Mouse (Mus musculus) lung, embryonic 16.5 days (tissue): ENCODE measurements around the gene Tspan3. TPM values are rescaled to one million over a fixed set of nuclear protein-coding genes. Genes with fewer than 3 reads are reported as not detected.
A peak's percentile ranks its signal among the peaks of the same experiment; 100 is the strongest.

Source experiments
- ATAC-seq: fragments of 200-750 bp; cut with Nextera tagmentation; 2 replicates; pipeline ENCODE4 v1.8.0; 2017; ENCODE audit warnings: low read depth, mild to moderate bottlenecking, moderate library complexity
- H3K27ac ChIP-seq: fragments of 300-500 bp; sonication (generic); 2 replicates; pipeline ENCODE4 v1.5.1; 2014; ENCODE audit warnings: mild to moderate bottlenecking, control low read depth, low read length
- H3K27me3 ChIP-seq: fragments of 300-500 bp; sonication (generic); 2 replicates; pipeline ENCODE4 v1.6.1; 2014; ENCODE audit warnings: low read depth, low read length, mixed read lengths; ENCODE audit not compliant: control insufficient read depth, insufficient read depth
- H3K36me3 ChIP-seq: fragments of 300-500 bp; sonication (generic); 2 replicates; pipeline ENCODE4 v1.6.1; 2014; ENCODE audit warnings: low read length; ENCODE audit not compliant: control insufficient read depth, insufficient read depth
- H3K4me1 ChIP-seq: fragments of 300-500 bp; sonication (generic); replicated peaks from 2 replicates; pipeline ENCODE4 v1.6.1; 2014; ENCODE audit warnings: low read length, mixed read lengths; ENCODE audit not compliant: control insufficient read depth, insufficient read depth
- H3K4me2 ChIP-seq: fragments of 300-500 bp; sonication (generic); 2 replicates; pipeline ENCODE4 v1.6.1; 2014; ENCODE audit warnings: low read depth, low read length, control low read depth
- H3K4me3 ChIP-seq: fragments of 300-500 bp; sonication (generic); 2 replicates; pipeline ENCODE4 v1.5.1; 2014; ENCODE audit warnings: mild to moderate bottlenecking, low read length, control low read depth
- H3K9ac ChIP-seq: fragments of 300-500 bp; sonication (generic); 2 replicates; pipeline ENCODE4 v1.6.1; 2014; ENCODE audit warnings: low read length, control low read depth
- H3K9me3 ChIP-seq: fragments of 300-500 bp; sonication (generic); 2 replicates; pipeline ENCODE4 v1.6.1; 2016; ENCODE audit warnings: low read length; ENCODE audit not compliant: control insufficient read depth
- whole genome bisulfite sequencing: fragments of 180-500 bp; shearing (Covaris S2); extraction: QIAGEN DNeasy Blood & Tissue Kit; methylation state at CpG from one replicate; pipeline ENCODE4 v1.1.7; 2014; 5-methylcytosine and 5-hydroxymethylcytosine counted together
- polyA plus RNA-seq: library from polyadenylated mRNA; unstranded; fragments of >200 nt; fragmentation: Nextera tagmentation; extraction: Ambion mirVana; gene quantifications from 2 replicates; pipeline ENCODE4 v1.2.1, GENCODE M21; 2015

The Tspan3 gene
- polyA plus RNA-seq, 1 experiment from 2014 or later: 422 TPM

DNA sequence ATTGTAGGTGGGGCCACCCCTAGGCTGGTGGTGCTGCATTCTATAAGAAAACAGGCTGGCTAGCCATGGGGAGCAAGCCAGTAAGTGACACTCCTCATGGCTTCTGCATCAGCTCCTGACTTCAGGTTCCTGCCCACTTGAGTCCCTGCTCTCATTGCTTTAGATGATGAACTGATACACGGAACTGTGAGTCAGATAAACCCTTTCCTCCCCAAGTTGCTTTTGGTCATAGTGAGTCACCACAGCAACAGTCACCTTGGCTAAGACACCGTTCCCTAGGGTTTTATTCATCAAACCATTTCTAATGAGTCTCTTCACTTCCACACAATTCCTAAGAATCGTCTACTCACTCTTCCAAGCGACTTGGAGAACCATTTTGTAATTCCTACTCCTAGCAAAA lies 31.6 kb upstream of the Tspan3 start:
- WGBS: 76% methylated on average over 4 of the region's 4 CpGs
- Histone ChIP-seq H3K4me1 (peaks cover 8% of the 10 kb centered on the region), H3K27ac (no peak overlapping the region), H3K27me3 (no peaks in the 10 kb centered on the region), H3K9ac (no peak overlapping the region), H3K36me3 (no peaks in the 10 kb centered on the region), H3K4me2 (no peak overlapping the region), H3K9me3 (no peaks in the 10 kb centered on the region), H3K4me3 (no peak overlapping the region)
- no peak for ATAC-seq

DNA sequence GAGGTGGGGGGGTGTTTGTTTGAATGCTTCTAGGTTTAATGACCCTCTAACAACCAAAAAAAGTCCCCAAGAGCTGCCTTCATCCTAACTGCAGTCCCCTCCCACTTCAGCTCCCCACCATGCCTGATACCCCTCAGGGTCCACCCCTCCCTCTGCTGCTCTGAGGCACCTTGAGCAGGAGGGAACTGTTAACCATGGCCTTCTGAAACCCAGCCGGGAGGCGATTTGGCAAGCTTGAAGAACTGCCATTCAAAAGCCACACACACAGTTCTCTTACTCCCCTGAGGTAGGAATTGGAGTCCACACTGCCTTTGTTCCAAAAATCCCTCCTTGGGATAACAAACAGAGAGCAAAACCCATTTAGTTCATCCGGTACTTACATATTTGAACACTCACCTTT lies 29.9 kb upstream of the Tspan3 start:
- no peaks in the 10 kb centered on the region for H3K27me3 ChIP-seq
- no peak overlapping the region for H3K4me2 ChIP-seq
- no peaks in the 10 kb centered on the region for H3K36me3 ChIP-seq
- H3K9ac ChIP-seq: no peak overlapping the region
- H3K9me3 ChIP-seq: no peaks in the 10 kb centered on the region
- no peak for ATAC-seq
- no peak overlapping the region for H3K27ac ChIP-seq
- H3K4me3 ChIP-seq: no peak overlapping the region
- 65% methylated on average over 3 of the region's 3 CpGs for WGBS
- H3K4me1 ChIP-seq: no peaks in the 10 kb centered on the region

DNA sequence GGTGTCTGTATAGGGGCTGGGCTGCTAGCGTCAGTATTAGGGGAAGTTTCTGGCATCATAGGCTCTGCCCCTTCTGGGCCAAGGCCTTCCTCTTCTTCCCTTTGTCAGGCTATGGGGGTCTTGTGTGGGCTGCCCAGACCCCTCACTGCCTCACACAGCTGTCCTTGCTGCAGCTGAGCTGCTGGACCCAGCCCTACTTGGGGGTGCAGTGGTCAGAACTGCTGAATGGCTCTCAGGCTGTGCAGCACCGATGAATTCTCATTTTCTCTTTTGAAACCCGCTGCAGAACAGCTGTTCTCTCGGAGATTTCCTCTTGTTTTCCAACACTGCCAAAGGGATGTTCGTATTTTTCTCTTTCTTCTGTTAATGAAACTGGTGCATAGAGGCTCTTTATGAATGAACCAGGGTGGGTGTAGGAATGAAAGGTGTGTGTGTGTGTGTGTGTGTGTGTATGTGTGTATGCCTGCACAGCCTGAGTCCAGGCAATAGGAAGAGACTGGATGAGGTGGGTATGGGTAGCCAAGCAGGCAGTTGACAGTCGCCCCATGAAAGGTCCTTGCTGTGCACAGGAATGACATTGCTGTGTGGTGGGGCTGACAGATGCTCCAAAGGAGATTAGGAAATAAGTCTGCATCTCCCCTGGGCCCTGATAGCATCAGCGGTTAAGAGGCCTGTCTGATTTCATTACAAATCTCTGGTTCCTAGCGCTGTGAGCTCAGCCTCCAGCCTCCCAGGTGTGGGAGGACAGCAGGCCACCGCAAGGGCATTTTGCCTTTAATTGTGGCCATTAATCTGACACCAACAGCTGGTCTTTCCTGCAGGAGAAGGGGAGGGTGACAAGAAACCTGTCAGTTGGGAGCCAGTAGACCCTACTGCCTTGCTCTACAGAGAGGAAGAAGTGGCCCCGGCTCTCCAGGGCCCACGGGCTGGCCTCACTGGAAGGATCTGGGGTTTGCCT lies 26.5 kb upstream of the Tspan3 start:
- no peak overlapping the region for H3K4me3 ChIP-seq
- H3K27ac ChIP-seq: no peak overlapping the region
- no peak for ATAC-seq
- WGBS: 65% methylated on average over 11 of the region's 11 CpGs
- H3K4me2 ChIP-seq: no peak overlapping the region
- H3K9me3 ChIP-seq: no peaks in the 10 kb centered on the region
- no peaks in the 10 kb centered on the region for H3K36me3 ChIP-seq
- no peak overlapping the region for H3K9ac ChIP-seq
- no peaks in the 10 kb centered on the region for H3K4me1 ChIP-seq
- no peaks in the 10 kb centered on the region for H3K27me3 ChIP-seq

DNA sequence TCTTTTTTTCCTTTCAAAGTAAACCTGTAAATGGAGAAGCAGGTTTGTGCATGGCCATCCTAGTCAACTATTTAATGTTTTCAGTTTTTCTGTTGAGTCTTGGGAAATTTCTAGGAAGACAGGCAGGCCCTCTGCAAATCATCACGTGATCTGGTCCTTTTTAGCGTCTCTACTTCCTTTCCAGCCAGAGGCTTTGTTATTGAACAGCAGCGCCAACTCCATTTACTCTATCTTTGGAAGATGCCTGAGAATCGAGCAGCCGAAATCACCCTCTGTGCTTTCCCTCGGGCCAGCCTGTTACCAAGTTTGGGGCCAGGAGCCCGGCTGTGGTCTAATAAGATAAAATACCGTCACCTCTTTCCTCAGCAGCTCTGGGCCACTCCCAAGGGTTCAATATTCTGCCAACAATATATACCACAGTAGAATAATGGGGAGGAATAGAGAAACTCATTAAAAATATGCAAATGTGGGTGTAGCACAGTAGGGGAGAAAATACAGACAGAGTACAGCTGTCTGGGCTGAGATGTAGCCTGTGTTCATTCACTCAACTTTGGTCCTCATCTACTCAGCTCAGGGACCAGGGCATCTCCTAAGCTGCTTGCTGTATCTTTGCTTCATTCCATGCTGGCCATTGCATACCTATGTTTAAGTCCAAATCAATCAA lies 15.0 kb upstream of the Tspan3 start:
- Histone ChIP-seq H3K4me1 (no peaks in the 10 kb centered on the region), H3K4me2 (no peak overlapping the region), H3K36me3 (no peaks in the 10 kb centered on the region), H3K4me3 (no peak overlapping the region), H3K27me3 (no peaks in the 10 kb centered on the region), H3K27ac (no peak overlapping the region), H3K9ac (no peak overlapping the region), H3K9me3 (no peaks in the 10 kb centered on the region)
- no peak for ATAC-seq
- 40% methylated on average over 8 of the region's 8 CpGs for WGBS

DNA sequence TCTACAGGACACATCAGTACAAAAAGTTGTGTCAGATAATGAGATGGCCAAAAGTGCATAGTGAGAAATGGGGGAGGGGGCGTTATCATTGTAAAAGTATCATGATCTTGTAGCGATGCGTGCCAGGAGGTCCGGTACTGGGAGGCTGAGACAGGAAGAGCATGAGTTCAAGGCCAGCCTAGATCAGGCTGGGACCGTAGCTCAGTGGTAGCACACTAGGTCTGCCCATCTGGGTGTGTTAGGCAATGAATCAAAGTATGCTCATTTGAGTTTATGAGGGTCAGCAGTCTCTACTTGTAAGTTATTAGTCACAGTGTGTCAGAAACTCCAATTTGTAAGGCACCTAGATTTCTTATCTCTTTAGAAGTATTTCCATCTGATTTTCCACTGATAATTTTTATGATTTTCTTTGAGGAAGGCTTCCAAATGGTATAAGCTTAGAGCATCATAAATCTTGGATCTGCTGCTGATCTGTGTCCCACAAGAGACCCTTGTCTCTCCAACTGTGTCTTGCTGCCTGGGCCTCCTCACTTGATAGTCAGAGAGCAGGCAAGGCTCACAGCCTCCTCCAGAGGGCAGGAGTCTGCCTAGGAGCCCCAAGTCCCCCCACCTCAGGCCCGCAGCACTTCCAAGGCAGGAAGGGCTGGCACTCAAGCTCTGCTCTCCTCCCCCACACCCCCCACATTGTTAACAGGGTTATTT lies 14.3 kb upstream of the Tspan3 start:
- Histone ChIP-seq H3K4me3 (no peak overlapping the region), H3K4me1 (no peaks in the 10 kb centered on the region), H3K36me3 (no peaks in the 10 kb centered on the region), H3K4me2 (no peak overlapping the region), H3K9me3 (no peaks in the 10 kb centered on the region), H3K27ac (no peak overlapping the region), H3K9ac (no peak overlapping the region), H3K27me3 (no peaks in the 10 kb centered on the region)
- 68% methylated on average over 6 of the region's 6 CpGs for WGBS
- ATAC-seq: peak; percentile 59; the same call in 1 of the 2 replicates

DNA sequence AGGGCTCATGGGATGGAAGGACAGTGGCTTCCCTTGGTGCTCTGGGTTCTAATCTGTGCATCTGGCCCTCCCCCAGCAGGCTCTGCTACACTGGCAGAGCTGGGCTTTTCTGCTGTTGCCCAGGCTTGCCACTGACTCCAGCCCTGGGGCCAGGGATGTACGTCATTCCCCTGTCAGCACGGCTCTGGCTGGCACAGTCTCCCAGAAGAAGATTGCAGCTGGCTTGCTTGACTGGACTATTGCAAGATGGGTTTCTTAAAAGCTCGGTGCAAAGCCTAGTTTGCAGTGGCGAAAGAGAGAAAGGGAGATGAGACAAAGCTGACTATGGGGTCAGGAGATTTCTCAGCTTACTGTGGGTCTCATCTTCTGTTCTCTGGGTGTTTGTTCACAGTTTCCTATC lies 12.1 kb upstream of the Tspan3 start:
- ATAC-seq: no peak

DNA sequence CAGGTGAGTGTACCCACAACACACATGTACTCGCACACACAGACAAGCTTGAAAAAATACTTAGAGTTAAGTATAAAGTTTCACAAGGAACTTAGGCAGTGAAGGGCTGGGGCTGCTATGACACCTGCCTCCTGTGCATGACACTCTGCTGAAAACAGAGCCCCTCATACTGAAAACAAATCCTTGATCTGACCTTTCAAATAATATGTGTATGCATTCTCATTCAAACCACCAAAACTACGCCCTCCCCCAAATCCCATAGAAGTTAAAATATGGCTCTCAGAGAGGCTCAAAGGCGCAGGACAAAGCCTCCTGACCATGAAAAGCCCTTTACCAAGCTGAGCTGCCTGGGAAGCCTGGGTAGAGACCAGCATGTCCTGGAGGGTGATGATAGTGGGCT lies 10.0 kb upstream of the Tspan3 start:
- no peak overlapping the region for H3K27ac ChIP-seq
- no peaks in the 10 kb centered on the region for H3K4me1 ChIP-seq
- H3K36me3 ChIP-seq: no peaks in the 10 kb centered on the region
- H3K9ac ChIP-seq: no peak overlapping the region
- no peak overlapping the region for H3K4me2 ChIP-seq
- no peaks in the 10 kb centered on the region for H3K9me3 ChIP-seq
- H3K27me3 ChIP-seq: no peaks in the 10 kb centered on the region
- 76% methylated on average over 3 of the region's 3 CpGs for WGBS
- no peak overlapping the region for H3K4me3 ChIP-seq
- no peak for ATAC-seq

More for the DNA sequence above, 12.1 kb upstream of the Tspan3 start:
- Histone ChIP-seq H3K36me3 (no peaks in the 10 kb centered on the region), H3K9me3 (no peaks in the 10 kb centered on the region), H3K4me3 (no peak overlapping the region), H3K27me3 (no peaks in the 10 kb centered on the region), H3K27ac (no peak overlapping the region), H3K4me2 (no peak overlapping the region), H3K9ac (no peak overlapping the region), H3K4me1 (no peaks in the 10 kb centered on the region)
- 88% methylated on average over 4 of the region's 4 CpGs for WGBS

DNA sequence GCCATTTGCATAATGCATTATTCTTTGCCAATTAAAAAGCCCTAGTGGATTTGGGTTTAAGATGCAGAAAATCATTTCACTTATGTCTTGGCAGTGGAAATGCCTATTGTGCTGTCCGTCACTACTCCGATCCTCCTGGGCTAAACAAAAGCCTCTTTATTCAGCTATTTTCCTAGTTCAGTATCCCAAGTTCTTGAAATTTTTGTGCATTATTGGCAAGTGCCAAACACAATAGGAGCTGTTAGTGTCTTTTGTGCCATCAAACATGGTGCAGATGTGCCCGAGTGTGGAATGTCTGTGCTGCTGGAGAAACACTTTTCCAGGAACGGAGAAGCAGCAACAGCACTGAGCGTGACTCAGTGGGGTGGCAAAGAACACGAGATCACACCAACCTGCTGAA lies 2.4 kb upstream of the Tspan3 start:
- WGBS: 69% methylated on average over 6 of the region's 6 CpGs
- H3K4me1 ChIP-seq: no peaks in the 10 kb centered on the region
- no peak for ATAC-seq
- no peaks in the 10 kb centered on the region for H3K36me3 ChIP-seq
- no peaks in the 10 kb centered on the region for H3K9me3 ChIP-seq
- H3K27ac ChIP-seq: no peak overlapping the region
- H3K27me3 ChIP-seq: no peaks in the 10 kb centered on the region
- no peak overlapping the region for H3K4me2 ChIP-seq
- no peak overlapping the region for H3K4me3 ChIP-seq
- no peak overlapping the region for H3K9ac ChIP-seq

DNA sequence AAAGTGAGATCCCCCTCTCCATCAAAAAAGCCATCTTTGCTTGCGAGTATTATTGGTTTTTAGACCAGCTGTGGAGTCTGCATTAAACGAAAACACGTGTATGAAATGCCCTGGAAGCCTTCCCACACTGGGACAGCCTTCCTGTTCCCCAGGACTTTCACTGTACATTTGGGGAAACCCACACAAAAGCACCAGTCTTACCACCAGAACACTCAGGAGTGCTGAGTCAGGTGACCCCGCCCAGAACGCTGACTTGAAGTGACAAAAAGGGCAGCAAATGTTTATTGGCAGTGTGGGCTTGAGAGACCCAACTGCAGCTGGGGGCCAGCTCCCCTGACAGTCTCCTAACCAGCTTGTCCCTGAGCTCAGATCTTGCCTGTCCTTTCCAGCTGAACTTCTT lies 884 bp upstream of the Tspan3 start:
- 37% methylated on average over 5 of the region's 5 CpGs for WGBS
- no peak for ATAC-seq
- no peak overlapping the region for H3K27ac ChIP-seq

More for the DNA sequence above, 884 bp upstream of the Tspan3 start:
- Histone ChIP-seq H3K27me3 (no peaks in the 10 kb centered on the region), H3K36me3 (no peaks in the 10 kb centered on the region), H3K4me2 (no peak overlapping the region), H3K4me3 (no peak overlapping the region), H3K4me1 (no peaks in the 10 kb centered on the region), H3K9me3 (no peaks in the 10 kb centered on the region), H3K9ac (no peak overlapping the region)
